Mouse (Mus musculus) embryonic facial prominence, embryonic 15.5 days (tissue): ENCODE data around the gene 3110009E18Rik. TPM values are rescaled to one million over a fixed set of nuclear protein-coding genes. Genes with fewer than 3 reads are reported as not detected.

ENCODE experiments used
- ATAC-seq: fragments of 200-750 bp; cut with Nextera tagmentation; 2 replicates; pipeline ENCODE4 v1.8.0; 2017; ENCODE audit warnings: low read depth, moderate TSS enrichment; ENCODE audit not compliant: insufficient number of reproducible peaks, low FRiP score, low TSS enrichment
- H3K27ac ChIP-seq: fragments of 300-500 bp; sonication (generic); replicated peaks from 2 replicates; pipeline ENCODE4 v1.5.1; 2015; ENCODE audit warnings: mild to moderate bottlenecking, inconsistent platforms
- H3K27me3 ChIP-seq: fragments of 300-500 bp; sonication (generic); 2 replicates; pipeline ENCODE4 v1.6.1; 2015; ENCODE audit warnings: inconsistent platforms
- H3K36me3 ChIP-seq: fragments of 300-500 bp; sonication (generic); 2 replicates; pipeline ENCODE4 v1.6.1; 2015; ENCODE audit warnings: mild to moderate bottlenecking, inconsistent platforms
- H3K4me1 ChIP-seq: fragments of 300-500 bp; sonication (generic); 2 replicates; pipeline ENCODE4 v1.6.1; 2015; ENCODE audit warnings: inconsistent platforms
- H3K4me2 ChIP-seq: fragments of 300-500 bp; sonication (generic); replicated peaks from 2 replicates; pipeline ENCODE4 v1.6.1; 2015; ENCODE audit warnings: mild to moderate bottlenecking, inconsistent platforms
- H3K4me3 ChIP-seq: fragments of 300-500 bp; sonication (generic); replicated peaks from 2 replicates; pipeline ENCODE4 v1.5.1; 2015; ENCODE audit warnings: mild to moderate bottlenecking, inconsistent platforms
- H3K9ac ChIP-seq: fragments of 300-500 bp; sonication (generic); 2 replicates; pipeline ENCODE4 v1.6.1; 2015; ENCODE audit warnings: inconsistent platforms
- H3K9me3 ChIP-seq: fragments of 300-500 bp; sonication (generic); replicated peaks from 2 replicates; pipeline ENCODE4 v1.6.1; 2016; ENCODE audit warnings: inconsistent platforms
- WGBS: fragments of 180-500 bp; shearing (Covaris S2); methylation state at CpG from one replicate; pipeline ENCODE4 v1.1.7; 2015; 5-methylcytosine and 5-hydroxymethylcytosine counted together
- polyA plus RNA-seq: library from polyadenylated mRNA; unstranded; fragments of >200 nt; fragmentation: Nextera tagmentation; extraction: Ambion mirVana; gene quantifications from 2 replicates; pipeline ENCODE4 v1.2.1, GENCODE M21; 2015

Gene 3110009E18Rik
- polyA plus RNA-seq, 1 experiment from 2014 or later: 19.1 TPM

- Histone ChIP-seq H3K4me1 (peaks cover 7% of the 10 kb centered on the region), H3K9me3 (no peaks in the 10 kb centered on the region), H3K4me2 (no peak overlapping the region), H3K27ac (no peak overlapping the region), H3K36me3 (no peaks in the 10 kb centered on the region), H3K27me3 (no peaks in the 10 kb centered on the region), H3K4me3 (no peak overlapping the region), H3K9ac (no peak overlapping the region)
- 63% methylated on average over 4 of the region's 4 CpGs for WGBS
- ATAC-seq: no peak
Observed at GRCm38 (mm10) chr1:120124839-120125238, 3.9 kb downstream of the 3110009E18Rik start.

- WGBS: 58% methylated on average over 6 of the region's 6 CpGs
- H3K4me3 ChIP-seq: no peak overlapping the region
Observed at GRCm38 (mm10) chr1:120125471-120125870, 4.5 kb downstream of the 3110009E18Rik start.

DNA sequence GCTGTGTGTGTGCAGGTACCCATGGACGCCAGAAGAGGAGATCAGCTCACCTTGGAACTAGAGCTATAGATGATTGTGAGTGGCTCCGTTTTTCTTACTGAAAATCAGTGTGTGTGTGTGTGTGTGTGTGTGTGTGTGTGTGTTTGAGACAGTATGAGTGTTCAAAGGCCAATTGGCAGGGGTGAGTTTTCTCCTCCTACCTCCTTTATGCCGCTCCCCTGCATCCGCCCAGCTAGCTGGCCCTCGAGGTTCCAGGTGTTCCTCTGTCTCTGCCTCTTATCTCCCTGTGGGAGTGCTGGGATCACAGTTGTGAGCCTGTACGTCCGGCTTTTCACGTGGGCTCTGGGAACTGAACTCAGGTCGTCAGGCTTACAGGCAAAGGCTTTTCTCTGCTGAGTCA, 5.3 kb downstream of the 3110009E18Rik start:
- 60% methylated on average over 9 of the region's 9 CpGs for WGBS

More at GRCm38 (mm10) chr1:120125471-120125870, 4.5 kb downstream of the 3110009E18Rik start:
- no peak overlapping the region for H3K9ac ChIP-seq
- ATAC-seq: no peak
- no peaks in the 10 kb centered on the region for H3K36me3 ChIP-seq
- H3K27me3 ChIP-seq: no peaks in the 10 kb centered on the region
- H3K4me2 ChIP-seq: no peak overlapping the region
- no peaks in the 10 kb centered on the region for H3K9me3 ChIP-seq
- no peak overlapping the region for H3K27ac ChIP-seq
- H3K4me1 ChIP-seq: peaks cover under 1% of the 10 kb centered on the region; the same call in 1 of the 2 replicates

DNA sequence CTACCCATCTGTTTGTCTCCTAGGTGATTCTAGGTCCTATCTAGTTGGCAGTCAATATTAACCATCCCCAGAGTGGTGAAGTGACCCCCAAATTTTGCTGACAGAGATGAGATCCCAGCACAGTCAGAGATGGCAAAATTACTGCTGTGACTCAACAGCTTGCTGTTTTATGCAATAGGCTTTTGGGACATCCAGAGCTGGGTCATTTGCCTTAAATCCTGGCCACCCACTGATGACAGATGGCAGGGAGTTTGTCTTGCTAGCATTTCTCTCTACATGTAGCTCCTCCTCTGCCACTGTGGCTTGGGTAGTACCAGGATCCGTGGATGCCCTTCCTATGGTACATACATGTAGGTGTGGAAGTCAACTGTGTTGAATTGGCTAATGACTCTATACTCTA, 11.4 kb downstream of the 3110009E18Rik start:
- H3K36me3 ChIP-seq: no peaks in the 10 kb centered on the region
- H3K9ac ChIP-seq: no peak overlapping the region
- H3K27me3 ChIP-seq: no peaks in the 10 kb centered on the region
- H3K27ac ChIP-seq: no peak overlapping the region
- WGBS: 85% methylated on average over 1 of the region's 1 CpGs
- no peaks in the 10 kb centered on the region for H3K9me3 ChIP-seq
- no peak overlapping the region for H3K4me2 ChIP-seq
- H3K4me1 ChIP-seq: no peaks in the 10 kb centered on the region
- no peak for ATAC-seq
- H3K4me3 ChIP-seq: no peak overlapping the region

More for the DNA sequence above, 5.3 kb downstream of the 3110009E18Rik start:
- no peak for ATAC-seq
- no peaks in the 10 kb centered on the region for H3K27me3 ChIP-seq
- no peak overlapping the region for H3K4me2 ChIP-seq
- H3K36me3 ChIP-seq: no peaks in the 10 kb centered on the region
- H3K27ac ChIP-seq: no peak overlapping the region
- H3K9ac ChIP-seq: no peak overlapping the region
- H3K9me3 ChIP-seq: no peaks in the 10 kb centered on the region
- H3K4me3 ChIP-seq: no peak overlapping the region
- H3K4me1 ChIP-seq: no peaks in the 10 kb centered on the region

- no peak overlapping the region for H3K4me2 ChIP-seq
- H3K4me3 ChIP-seq: no peak overlapping the region
- no peaks in the 10 kb centered on the region for H3K4me1 ChIP-seq
- 63% methylated on average over 7 of the region's 7 CpGs for WGBS
- no peak overlapping the region for H3K27ac ChIP-seq
- no peaks in the 10 kb centered on the region for H3K27me3 ChIP-seq
- ATAC-seq: no peak
- H3K9me3 ChIP-seq: no peaks in the 10 kb centered on the region
- no peak overlapping the region for H3K9ac ChIP-seq
- H3K36me3 ChIP-seq: no peaks in the 10 kb centered on the region
Observed at GRCm38 (mm10) chr1:120135934-120136786, 15.2 kb downstream of the 3110009E18Rik start.

DNA sequence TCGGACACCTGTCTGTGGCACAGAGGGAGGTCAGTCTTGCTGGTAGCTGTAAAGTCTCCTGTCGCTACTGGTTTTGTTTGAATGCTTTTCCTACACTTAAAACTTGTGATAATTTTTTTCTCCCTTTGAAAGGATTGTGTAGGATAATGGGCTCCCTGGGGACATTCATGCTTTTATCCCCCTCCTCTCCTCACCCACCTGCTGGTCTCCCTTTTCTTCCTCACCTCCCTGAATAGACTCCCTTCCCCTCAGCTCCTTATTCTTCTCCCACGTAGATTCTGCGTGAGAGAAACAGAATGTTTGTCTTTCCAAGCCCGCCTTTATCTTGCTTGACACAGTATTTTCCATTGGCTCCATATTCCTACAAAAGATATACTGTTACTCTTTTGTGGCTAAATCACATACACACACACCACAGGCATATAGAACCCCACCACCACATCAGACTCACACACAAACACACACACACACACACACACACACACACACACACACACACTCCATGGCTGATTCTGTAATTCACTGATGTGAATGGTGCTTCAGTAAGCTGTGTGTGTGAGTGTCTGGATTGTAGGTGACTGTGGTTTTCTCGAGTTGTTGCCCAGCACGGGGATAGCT, 18.0 kb downstream of the 3110009E18Rik start:
- no peak overlapping the region for H3K27ac ChIP-seq
- no peak for ATAC-seq
- no peaks in the 10 kb centered on the region for H3K36me3 ChIP-seq
- no peaks in the 10 kb centered on the region for H3K27me3 ChIP-seq
- H3K9me3 ChIP-seq: no peaks in the 10 kb centered on the region
- H3K9ac ChIP-seq: no peak overlapping the region
- WGBS: 40% methylated on average over 7 of the region's 7 CpGs
- no peak overlapping the region for H3K4me3 ChIP-seq
- H3K4me1 ChIP-seq: peaks cover 6% of the 10 kb centered on the region; the same call in 1 of the 2 replicates
- H3K4me2 ChIP-seq: no peak overlapping the region

- Histone ChIP-seq H3K4me1 (peaks cover 6% of the 10 kb centered on the region; the same call in 1 of the 2 replicates), H3K36me3 (no peaks in the 10 kb centered on the region), H3K9ac (no peak overlapping the region), H3K4me3 (no peak overlapping the region), H3K4me2 (no peak overlapping the region), H3K27ac (no peak overlapping the region), H3K27me3 (no peaks in the 10 kb centered on the region), H3K9me3 (no peaks in the 10 kb centered on the region)
- no peak for ATAC-seq
- 80% methylated on average over 9 of the region's 9 CpGs for WGBS
Observed at GRCm38 (mm10) chr1:120140144-120140693, 19.2 kb downstream of the 3110009E18Rik start.

DNA sequence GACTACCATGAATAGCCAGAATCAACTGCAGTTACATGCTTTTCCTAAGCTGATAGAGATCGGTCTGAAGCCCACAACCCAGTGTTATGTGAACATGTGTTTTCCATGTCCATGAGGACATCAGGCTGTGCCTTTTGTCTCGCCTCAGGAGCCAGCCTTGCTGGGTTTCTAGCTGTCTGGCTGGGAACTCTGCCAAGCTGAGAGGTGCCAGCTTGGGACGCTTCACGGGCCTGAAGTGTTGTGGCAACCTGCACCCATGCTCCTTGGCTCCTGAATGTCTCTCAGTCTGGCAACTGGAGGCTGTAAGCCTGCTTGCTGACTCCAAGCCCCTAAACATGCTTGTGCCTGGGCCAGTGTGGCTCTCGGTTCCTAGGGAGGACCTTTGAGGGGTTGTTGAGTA, 21.6 kb downstream of the 3110009E18Rik start:
- H3K4me3 ChIP-seq: no peak overlapping the region
- H3K27me3 ChIP-seq: no peaks in the 10 kb centered on the region
- H3K4me2 ChIP-seq: no peak overlapping the region
- H3K9ac ChIP-seq: no peak overlapping the region
- no peak overlapping the region for H3K27ac ChIP-seq
- H3K36me3 ChIP-seq: no peaks in the 10 kb centered on the region
- WGBS: 48% methylated on average over 5 of the region's 5 CpGs
- H3K9me3 ChIP-seq: no peaks in the 10 kb centered on the region
- ATAC-seq: no peak
- peaks cover 6% of the 10 kb centered on the region; the same call in 1 of the 2 replicates for H3K4me1 ChIP-seq

DNA sequence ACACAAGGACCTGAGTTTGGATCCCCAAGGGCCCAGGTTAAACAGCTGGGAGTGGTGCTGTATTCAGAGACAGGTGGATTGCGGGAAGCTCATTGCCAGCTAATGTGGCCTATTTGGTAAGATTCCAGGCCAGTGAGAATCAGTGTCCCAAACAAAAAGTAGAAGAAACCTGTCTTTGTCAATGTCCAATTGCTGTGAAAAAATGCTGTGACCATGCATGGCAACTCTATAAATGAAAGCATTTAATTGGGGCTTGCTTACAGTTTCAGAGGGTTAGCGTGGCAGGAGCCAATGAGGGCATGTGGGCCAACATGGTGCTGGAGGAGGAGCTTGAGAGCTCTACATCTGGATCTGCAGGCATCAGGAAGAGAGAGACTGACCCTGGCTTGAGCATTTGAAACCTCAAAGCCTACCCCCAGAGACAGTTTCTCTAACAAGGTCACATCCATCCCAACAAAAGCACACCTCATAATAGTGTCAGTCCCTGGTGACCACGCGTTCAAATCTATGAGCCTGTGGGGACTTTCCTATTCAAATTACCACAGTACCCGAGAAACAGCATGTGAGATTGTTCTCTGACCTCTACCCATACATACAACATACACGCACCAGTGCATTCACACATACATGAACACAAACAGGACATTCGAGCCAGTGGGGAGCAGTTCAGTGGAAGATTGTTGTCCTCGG, 24.7 kb downstream of the 3110009E18Rik start:
- no peak overlapping the region for H3K4me3 ChIP-seq
- 82% methylated on average over 8 of the region's 8 CpGs for whole genome bisulfite sequencing
- no peak for ATAC-seq
- H3K4me2 ChIP-seq: no peak overlapping the region
- no peak overlapping the region for H3K27ac ChIP-seq
- H3K36me3 ChIP-seq: no peaks in the 10 kb centered on the region
- H3K9me3 ChIP-seq: no peaks in the 10 kb centered on the region
- H3K4me1 ChIP-seq: peaks cover 6% of the 10 kb centered on the region; the same call in 1 of the 2 replicates
- no peak overlapping the region for H3K9ac ChIP-seq
- no peaks in the 10 kb centered on the region for H3K27me3 ChIP-seq

DNA sequence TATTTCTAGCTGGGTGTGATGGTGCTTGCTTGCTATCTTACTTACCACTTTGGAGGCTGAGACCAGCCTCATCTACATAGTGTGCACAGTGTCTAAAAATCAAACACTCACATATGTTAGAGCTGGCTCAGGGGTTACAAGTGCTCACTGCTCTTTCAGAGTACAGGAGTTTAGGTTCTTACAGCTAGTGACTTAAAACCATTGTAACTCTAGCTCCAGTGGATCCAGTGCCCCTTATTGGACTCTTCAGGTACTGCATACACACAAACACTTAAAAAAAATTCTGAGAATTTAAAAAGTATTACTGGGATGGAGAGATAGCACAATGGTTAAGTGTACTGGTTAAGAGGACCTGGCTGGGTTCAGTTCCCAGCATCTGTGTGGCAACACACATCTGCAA, 26.0 kb downstream of the 3110009E18Rik start:
- H3K9ac ChIP-seq: no peak overlapping the region
- H3K4me2 ChIP-seq: no peak overlapping the region
- H3K4me1 ChIP-seq: peaks cover 6% of the 10 kb centered on the region; the same call in 1 of the 2 replicates
- ATAC-seq: no peak
- no peaks in the 10 kb centered on the region for H3K9me3 ChIP-seq
- no peaks in the 10 kb centered on the region for H3K36me3 ChIP-seq
- no peaks in the 10 kb centered on the region for H3K27me3 ChIP-seq
- H3K4me3 ChIP-seq: no peak overlapping the region
- no peak overlapping the region for H3K27ac ChIP-seq

GRCm38 (mm10) chr1:120154232-120154631, 33.2 kb downstream of the 3110009E18Rik start:
- Histone ChIP-seq H3K9ac (no peak overlapping the region), H3K4me1 (no peaks in the 10 kb centered on the region), H3K4me3 (no peak overlapping the region), H3K27me3 (no peaks in the 10 kb centered on the region), H3K9me3 (no peaks in the 10 kb centered on the region), H3K4me2 (no peak overlapping the region), H3K27ac (no peak overlapping the region), H3K36me3 (no peaks in the 10 kb centered on the region)
- no peak for ATAC-seq
